Mouse (Mus musculus): ENCODE measurements around the gene Zc3h7b.
A peak's percentile ranks its signal among the peaks of the same experiment; 100 is the strongest.
"Not testable (repeated sequence)": the region's sequence is repeated elsewhere in the genome, so short reads cannot be mapped to it uniquely, and the experiment has no call there.

Gene Zc3h7b

DNA sequence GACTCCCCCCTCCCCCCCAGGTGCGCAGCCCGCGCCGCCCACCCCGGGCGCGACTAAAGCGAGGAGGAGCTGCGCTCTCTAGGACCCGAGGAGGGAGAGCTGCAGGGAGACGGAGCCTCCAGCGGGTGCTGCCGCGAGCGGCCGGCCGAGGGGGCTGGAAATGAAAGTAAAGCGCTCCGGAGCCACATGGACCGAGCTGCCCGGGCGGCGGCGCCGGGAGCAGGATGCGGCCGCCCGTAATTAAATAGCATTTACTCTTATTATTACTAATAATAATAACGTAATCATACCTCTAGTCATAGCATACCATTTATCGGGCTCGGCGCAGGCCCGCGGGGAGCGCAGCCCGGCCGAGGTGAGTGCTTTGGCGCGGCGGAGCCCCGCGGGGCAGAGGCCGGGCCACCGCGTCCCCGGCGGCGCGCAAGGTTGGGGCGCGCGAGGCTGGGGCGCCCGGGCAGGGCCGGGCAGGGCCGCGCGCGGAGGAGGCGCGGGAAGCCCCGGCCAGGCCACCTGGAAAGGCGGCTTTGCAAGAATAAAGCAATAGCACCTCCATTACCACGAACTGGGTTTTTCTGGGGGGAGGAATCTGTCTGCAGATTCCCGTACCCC lies at the start of gene Zc3h7b, which contains the start of gene Rangap1:
Gene Zc3h7b (plus strand): TSS at position 66 of the 609 bp plus-strand sequence.
Gene Rangap1 (minus strand): TSS at position 539 of the 609 bp plus-strand sequence.
- peak; percentile 56 for DNase-seq (ENCODE audit: low spot score)

DNA sequence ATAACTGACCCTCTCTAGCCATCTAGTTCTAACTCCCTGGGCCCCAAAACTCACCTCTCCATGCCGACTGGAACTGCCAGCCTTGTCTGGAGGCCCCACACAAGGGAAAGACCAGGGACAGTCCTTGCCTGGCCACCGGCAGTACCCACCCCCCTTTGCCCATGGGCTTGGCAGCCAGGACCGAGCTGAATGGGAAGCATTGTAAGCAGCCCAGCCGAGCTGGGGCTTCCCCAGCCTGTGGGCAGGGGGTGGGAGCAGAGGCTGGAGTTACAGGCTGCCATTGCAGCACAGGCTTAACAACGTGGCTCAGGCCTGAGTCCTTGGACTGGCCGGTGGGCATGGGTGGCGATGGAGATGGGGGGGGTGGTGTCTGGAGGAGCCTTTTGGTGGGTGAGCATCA lies 47.7 kb upstream of the Zc3h7b start, which contains the start of gene Chadl:
Gene Chadl (minus strand): TSS at position 113 of the 400 bp plus-strand sequence.
- no peak for DNase-seq (ENCODE audit: low spot score)

DNA sequence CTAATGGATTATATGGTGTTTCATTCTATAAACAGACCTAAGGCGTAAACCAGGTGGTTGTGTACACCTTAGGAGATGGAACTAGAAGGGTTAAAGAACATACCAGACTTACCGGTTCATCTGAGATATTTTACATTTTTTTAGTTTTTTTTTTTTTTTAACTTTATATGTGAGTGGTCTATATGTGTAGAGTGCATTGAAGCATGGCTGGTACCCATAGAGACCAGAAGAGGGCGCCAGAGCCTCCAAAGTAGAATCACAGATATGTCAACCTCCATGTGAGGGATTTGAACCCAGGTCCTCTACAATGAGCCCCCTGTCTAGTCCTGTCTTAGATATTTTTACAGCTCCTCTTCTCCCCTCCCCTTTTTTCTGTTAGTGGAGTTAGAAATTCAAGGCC lies 47.0 kb upstream of the Zc3h7b start:
- peak; percentile 53 for DNase-seq (ENCODE audit: low spot score)

DNA sequence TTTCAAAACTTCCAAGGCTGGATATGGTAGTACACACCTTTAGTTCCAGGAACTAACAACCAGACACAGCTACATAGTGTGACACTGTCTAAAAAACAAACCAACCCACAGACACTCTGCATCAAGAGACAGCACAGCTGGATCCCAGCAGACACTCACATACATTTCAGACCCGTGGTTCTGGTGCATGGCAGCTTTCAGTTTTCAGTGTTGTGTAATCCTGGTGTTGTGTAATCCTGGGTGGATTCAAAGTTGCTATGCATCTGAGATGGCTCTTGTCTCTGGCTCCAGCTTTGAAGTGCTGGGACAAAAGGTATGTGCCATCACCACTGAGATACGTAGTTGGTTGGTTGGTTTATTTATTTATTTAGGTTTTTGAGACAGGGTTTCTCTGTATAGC lies 46.3 kb upstream of the Zc3h7b start:
- no peak for DNase-seq (ENCODE audit: low spot score)

DNA sequence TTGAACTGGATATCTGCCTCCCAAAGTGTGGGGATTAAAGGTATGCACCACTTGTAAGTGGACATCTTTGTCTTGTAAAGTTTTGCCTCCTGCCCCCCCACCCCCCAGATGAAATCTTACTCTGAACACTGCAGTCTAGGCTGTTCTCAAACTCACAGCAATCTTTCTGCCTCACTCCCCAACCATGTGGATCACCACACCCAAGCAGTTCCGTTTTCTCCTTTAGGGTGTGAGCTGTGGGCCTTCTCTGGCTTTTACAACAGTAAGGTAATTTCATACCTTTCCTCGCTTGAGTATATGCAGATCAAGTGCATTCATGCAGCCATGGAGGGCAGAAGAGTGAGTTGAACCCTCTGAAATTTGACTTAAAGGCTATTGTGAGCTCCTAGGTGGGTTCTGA lies 44.7 kb upstream of the Zc3h7b start:
- no peak for DNase-seq (ENCODE audit: low spot score)

DNA sequence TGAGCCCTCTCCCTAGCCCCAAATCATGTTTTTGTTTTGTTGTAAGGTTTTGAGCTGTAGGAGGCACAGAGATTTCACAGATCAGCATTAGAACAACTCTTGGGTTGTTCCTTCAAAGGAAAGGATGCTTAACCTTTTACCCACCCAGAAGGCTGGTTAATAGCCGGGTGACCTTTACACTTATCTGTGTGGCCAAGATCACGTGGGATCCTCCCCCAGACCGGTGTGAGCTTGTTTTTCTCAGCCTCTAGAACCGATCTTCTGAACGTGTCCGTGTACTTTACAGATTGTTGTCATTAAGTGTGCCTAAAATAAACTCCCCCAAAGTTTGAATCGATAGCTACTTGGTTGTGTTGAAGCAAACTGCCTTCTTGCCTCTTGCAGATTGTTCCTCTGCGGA lies 44.3 kb upstream of the Zc3h7b start:
- DNase-seq (ENCODE audit: low spot score): no peak

DNA sequence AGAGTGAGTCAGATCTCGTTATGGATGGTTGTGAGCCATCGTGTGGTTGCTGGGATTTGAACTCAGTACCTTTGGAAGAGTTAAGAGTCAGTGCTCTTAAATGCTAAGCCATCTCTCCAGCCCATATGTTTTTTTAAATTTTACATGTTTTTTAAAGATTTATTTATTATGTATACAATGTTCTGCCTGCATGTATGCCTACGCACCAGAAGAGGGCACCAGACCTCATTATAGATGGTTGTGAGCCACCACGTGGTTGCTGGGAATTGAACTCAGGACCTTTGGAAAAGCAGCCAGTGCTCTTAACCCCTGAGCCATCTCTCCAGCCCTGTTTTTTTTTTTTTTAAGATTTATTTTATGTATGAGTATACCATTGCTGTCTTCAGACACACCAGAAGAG lies 43.5 kb upstream of the Zc3h7b start:
- DNase-seq (ENCODE audit: low spot score): not testable (repeated sequence)

DNA sequence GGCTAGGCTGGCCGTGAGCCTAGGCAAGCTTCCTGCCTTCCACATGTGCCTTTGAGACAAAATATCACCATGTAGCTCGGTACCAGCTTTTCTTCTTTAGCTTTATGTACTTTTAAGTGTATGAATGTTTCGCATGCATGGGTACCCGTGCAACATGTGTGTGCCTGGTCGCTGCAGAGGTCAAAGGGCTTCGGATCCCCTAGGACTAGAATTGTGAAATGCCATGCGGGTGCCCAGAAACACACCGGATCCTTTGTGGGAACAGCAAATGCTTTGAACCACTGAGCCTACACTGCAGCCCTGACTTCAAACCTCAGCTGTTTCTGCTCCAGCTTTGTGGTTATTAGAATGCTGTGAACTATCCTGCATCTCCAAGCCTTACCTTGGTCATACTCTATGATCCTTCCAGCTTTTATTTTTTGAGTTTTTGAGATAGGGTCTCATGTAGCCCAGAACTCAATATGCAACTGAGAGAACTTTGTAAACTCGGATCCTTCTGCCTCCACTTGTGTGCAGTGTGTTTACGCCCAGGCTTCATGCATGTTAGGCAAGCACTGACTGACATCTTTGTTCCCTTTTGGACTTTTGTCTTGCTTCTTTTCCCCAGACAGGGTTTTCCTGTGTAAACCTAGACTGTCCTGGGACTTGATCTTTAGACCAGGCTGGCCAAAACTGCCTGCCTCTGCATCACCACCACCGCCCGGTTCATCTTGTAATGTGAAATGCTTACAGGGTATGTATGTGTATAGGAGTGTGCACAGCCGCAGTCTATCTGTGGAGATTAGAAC lies 42.4 kb upstream of the Zc3h7b start:
- DNase-seq (ENCODE audit: low spot score): no peak

DNA sequence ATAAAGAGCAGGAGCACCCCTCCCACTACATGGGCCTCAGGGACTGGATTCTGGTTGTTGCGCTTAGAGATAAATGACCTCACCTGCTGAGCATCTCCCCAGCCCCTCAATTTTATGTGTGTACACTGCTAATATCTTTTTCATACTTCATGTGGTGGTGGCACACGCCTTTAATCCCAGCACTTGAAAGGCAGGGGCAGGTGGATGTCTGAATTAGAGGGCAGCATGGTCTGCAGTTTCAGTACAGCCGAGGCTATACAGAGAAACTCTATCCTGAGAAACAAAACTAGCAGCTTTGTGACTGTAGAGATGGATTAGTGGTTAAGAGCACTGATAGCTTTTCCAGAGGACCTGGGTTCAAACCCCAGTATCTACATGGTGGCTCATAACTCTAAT lies 41.8 kb upstream of the Zc3h7b start:
- no peak for DNase-seq (ENCODE audit: low spot score)

DNA sequence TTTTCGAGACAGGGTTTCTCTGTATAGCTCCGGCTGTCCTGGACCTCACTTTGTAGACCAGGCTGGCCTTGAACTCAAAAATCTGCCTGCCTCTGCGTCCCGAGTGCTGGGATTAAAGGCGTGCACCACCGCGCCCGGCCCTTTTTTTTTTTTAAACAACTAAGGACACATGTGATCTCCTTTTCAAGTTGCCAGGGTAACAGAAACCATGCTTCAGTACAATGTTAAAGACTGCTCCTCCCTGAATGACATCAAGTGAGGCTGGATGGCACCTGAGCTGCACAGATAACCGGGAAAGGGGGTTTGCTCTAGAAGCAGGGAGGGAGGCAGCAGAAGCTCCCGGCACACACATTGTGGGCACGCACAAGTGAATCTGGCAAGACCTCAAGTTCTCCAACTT lies 35.9 kb upstream of the Zc3h7b start:
- no peak for DNase-seq (ENCODE audit: low spot score)

DNA sequence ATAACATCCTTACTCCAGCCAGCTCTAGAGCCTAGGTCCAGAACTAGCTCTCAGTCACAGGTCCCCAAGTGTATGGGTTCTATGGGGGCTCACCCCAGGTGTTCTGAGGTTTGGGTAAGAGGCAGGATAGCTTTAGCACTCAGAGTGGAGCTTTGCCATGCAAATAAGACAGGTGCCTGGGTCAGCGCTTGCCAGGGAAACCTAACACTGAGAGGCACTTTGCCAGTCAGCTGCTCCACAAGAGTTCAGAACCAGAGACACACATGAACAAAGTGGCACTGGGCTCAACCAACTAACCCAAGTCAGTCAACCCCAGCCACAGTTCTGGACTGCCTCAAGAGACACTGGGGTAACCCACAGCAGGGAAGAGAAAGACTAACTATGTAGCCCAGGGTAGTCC lies 35.2 kb upstream of the Zc3h7b start:
- no peak for DNase-seq (ENCODE audit: low spot score)

DNA sequence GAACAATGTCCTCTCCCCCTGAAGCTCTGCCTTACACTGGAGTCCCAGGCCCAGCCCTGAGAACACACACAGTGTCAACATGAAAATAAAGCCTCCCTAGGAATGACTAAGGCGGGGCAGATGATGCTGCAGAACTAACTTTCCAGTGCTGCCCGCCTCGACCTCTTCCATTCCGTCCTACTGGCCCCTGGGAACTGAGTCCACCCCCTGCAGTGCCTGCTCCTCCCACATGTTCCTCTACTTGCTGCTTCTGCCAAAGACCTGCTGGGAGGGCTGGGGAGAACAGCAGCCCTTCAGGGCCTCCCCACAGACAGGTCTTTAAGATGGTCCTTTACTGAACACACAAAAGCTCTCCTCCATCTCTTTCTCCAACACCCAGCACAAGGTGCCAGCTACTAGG lies 34.1 kb upstream of the Zc3h7b start:
- DNase-seq (ENCODE audit: low spot score): no peak

DNA sequence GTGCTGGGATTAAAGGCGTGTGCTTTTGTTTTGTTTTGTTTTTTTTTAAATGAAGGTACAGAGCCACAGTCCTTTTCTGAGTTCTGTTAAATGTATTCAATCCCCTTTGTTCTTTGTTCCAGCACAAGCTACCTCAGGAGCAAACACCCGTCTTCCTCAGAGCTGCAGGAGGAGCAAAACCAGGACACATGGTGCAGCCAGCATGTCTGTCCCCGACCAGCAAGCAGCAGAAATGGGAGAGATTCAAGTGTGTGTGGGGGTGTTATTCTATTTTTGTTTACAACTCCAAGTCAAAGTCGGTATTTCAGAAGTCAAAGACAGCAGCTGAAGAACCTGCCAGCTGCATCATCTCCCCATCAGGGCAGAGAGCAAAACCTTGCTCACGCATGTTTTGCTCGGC lies 31.1 kb upstream of the Zc3h7b start:
- DNase-seq (ENCODE audit: low spot score): no peak

DNA sequence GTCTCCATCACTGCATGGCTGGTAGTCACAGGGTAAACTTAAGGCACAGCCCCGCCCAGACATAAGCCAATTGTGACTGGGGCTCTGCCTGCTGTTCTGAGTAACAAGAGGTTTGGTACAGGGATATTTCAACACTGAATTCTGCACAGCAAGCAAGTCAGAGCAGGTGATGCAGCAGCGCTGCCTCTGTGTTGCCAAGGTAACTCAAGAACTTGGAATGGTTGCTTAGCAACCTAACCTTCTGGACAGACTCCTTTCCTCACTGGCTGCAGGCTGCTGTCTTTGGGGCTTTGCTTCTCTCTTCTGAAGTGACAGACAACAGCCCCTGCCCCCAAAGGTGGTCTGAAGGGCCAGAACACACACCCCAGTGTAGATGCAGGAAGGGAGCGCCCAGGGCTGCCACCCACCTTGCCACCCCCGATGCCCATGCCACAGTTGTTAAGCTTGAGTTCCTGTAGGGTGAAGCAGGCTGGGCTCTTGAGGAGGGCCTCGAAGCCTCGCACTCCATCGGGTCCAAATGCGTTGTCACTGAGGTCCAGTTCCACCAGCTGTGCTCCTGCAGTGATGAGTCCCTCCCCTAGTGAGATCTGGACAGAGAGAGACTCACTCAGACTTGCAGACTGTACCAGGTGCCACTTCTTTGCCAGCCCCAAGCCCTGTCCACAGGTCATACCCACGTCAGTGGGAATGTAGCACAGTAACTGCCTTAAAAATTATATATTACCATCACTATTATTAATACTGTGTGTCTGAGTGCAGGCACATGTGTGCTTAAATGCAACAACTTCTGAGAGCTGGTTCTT lies 26.3 kb upstream of the Zc3h7b start:
- no peak for DNase-seq (ENCODE audit: low spot score)

DNA sequence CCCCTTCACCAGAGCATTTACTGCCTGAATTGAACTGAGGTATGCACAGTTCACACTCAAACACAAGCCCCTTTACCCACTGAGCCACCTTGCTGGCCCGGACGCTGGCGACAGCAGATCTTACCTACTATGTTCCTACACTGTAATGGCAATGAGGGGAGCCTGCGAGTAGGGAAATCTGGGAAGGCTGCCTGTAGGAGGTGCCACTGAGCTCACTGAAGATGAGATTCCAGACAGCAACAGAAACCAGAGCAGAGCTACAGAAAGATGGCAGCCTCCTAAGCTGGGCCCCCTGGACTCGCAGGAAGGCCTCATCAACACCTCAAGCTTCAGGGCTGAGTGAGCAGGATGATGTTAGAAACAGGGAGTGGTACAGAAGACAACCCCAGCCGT lies 25.7 kb upstream of the Zc3h7b start:
- no peak for DNase-seq (ENCODE audit: low spot score)

DNA sequence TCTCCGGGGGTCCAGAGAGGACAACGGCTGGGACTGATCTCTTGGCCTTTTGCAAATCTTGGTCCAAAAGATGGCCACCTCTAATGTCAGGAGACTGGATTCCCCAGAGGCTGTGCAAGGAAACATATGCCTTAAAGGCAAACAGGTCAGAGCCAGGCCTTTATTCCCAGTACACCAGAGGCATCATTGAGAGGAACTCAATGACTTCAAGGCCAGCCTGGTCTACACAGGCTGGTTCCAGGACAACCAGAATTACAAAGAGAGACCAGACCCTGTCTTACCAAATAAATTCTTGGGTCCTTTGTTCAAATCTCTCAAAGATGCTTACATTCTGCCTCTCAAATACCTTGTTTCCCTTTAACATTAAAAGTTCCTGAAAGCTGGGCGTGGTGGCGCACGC lies 22.5 kb upstream of the Zc3h7b start:
- no peak for DNase-seq (ENCODE audit: low spot score)

DNA sequence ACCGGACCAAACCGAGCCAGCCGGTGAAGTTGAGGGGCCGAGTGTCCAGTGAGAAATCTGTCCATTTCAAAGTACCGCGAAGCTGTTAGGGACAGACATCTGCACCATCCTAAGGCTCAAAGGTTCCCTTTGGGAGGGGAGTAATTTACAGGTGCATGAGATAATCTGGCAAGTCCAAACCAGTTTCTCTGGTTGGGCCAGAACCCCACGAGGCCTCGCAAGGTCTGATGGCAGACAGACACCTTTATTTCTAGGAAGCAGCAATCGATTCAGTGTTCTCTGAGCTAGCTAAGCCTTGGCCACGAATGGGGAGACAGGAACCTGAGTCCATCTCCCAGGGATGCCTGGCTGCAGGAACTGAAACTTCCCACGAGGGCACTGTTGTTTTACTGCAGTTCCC lies 21.2 kb upstream of the Zc3h7b start:
- no peak for DNase-seq (ENCODE audit: low spot score)

DNA sequence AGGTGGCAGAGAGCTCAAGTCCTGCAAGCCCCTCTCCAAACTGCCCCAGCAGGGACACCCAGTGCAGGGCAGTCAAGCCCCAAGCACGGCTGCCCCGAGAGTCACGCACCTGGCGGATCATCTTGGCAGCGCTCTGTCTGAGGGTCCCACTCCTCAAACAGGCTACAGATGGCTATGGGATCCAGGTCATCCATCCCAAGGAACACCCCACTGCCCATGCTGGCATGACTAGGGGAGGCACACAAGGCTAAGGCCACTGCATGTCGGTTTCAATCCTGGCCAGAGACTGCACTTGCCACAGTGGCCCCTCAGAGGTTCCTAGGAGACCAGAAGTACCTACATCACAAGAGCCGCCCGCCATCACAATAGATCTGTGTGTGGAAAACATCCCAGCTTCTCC lies 18.9 kb upstream of the Zc3h7b start:
- DNase-seq (ENCODE audit: low spot score): no peak

DNA sequence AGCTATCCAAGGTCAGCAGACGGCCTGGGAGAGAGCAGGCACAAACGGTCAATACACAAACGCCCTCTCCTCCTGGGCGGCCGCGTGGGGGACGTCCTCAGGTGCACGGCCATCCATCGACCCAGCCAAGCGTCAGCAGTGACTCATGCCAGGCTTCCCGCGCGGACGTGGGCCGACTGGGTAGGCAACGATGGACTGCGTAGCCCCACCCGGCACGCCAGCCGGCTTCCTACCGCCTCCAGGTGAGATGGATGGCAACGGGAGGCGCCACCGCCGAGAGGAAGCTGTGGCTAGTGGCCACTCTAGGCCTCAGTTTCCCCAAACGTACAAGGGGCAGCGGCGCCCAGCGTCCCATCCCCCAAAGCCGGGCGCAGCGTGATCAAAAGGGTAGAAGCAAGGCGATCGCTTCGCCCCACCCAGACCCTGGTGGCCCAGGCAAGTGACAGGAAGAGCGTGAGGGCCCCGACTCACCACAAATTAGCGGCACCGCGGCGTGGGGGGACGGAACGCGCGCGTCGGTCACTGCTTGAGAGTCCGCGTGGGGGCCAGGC lies 15.5 kb upstream of the Zc3h7b start:
- peak; percentile 47 for DNase-seq (ENCODE audit: low spot score)

DNA sequence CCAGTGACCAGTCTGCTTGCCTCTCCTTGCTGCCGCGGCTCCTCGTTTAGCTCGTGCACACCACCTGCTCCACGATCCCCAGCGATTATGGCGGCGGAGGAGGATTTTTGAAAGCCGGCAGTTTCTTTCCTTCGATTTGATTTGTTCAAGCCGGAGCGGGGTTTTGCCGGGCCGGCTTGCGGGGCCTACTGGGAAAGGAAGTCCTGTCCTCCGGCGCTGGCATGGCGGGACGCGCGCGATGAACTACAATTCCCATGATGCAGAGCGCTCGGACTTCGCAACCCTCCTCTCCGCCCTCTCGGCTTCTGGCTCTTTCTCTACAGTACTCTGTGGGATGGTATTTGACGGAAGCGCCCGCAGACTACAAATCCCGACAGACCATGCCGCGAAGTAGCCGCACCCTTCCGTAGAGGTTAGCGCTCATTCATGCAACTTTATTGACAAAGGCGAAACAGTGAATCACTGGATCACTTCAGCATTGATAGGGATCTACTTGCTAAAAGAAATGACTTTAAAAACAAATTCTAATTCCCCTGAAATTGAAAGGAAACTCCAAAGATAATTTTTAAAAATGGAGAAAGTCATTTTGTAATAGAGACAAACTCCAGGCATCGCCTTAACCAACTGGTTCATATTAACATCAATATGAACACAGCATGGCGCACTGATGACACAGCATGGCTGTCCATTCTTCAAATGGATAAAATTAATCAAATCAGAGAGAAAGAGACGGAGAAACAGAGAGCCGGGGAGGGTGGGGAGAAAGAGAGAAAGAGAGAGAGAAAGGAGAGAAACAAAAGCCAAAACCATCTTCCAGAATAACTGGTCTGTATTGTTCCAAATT lies 14.8 kb upstream of the Zc3h7b start:
- DNase-seq (ENCODE audit: low spot score): peak; percentile 97

DNA sequence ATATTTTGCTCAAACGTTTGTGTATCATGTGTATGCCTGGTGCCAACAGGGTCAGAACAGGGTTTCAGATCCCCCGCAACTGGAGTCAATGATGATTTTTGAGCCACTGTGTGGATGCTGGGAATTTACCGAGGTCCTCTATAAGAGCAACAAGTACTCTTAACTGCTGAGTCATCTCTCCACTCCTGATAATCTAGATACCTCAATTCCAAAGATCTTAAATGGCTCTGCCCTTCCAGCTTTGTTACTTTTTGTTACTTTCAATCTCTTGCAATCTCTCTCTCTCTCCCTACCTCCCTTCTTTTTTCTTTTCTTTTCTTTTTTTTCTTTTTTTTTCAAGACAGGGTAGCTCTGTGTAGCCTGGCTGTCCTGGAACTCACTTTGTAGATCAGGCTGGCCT lies 9.8 kb upstream of the Zc3h7b start:
- DNase-seq (ENCODE audit: low spot score): no peak

DNA sequence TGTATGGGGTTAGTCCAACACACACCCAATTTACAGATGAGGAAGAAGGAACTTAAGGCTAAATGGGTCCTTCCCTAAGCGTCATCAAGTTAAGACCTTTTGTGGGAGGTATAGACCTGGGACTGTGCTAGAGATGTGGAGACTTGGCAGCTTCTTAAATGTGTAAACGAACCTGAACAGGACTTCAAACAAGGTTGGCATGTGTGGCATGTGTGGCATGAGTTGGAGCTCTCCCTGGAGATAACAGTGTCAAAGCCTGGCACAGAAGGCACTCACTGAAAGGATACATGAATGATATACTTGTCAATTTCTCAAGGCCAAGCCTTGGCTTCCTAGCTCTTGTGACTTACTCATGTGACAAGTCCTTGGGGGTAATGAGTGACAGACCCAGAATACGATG lies 5.6 kb upstream of the Zc3h7b start:
- no peak for DNase-seq (ENCODE audit: low spot score)
